Mouse (Mus musculus) kidney, adult 2 months (tissue): Measurements from ENCODE around the gene Asic5. TPM values are rescaled to one million over a fixed set of nuclear protein-coding genes. Genes with fewer than 3 reads are reported as not detected.

ENCODE experiments used
- DNase-seq: peaks from one replicate; pipeline ENCODE4 v3.0.0; 2021
- H3K27ac ChIP-seq: fragments of 200-500 bp; 2 replicates; pipeline ENCODE4 v1.5.1; 2012; ENCODE audit warnings: low read depth, low read length, control low read depth, inconsistent platforms; ENCODE audit not compliant: insufficient read depth
- H3K27me3 ChIP-seq: fragments of 200-500 bp; replicated peaks from 2 replicates; pipeline ENCODE4 v1.6.1; 2012; ENCODE audit warnings: mild to moderate bottlenecking, moderate library complexity, low read length, inconsistent platforms; ENCODE audit not compliant: control insufficient read depth, insufficient read depth
- H3K36me3 ChIP-seq: fragments of 200-500 bp; 2 replicates; pipeline ENCODE4 v1.6.1; 2012; ENCODE audit warnings: mild to moderate bottlenecking, moderate library complexity, low read length, inconsistent platforms; ENCODE audit not compliant: control insufficient read depth, insufficient read depth
- H3K4me1 ChIP-seq: fragments of 200-500 bp; 2 replicates; pipeline ENCODE4 v1.6.1; 2011; ENCODE audit warnings: low read length; ENCODE audit not compliant: control insufficient read depth, insufficient read depth
- H3K4me3 ChIP-seq: fragments of 200-500 bp; 2 replicates; pipeline ENCODE4 v1.5.1; 2011; ENCODE audit warnings: mild to moderate bottlenecking, low read depth, low read length, control low read depth; ENCODE audit not compliant: insufficient read depth
- CTCF ChIP-seq: fragments of 200-500 bp; conservative IDR thresholded peaks from 2 replicates; pipeline ENCODE4 v1.5.1; 2011; ENCODE audit warnings: low read depth, mild to moderate bottlenecking, control low read depth, low read length, moderate library complexity, mixed read lengths; ENCODE audit not compliant: insufficient read depth, insufficient read length
- POLR2A ChIP-seq: fragments of 200-500 bp; IDR thresholded peaks from one replicate; pipeline ENCODE4 v1.6.1; 2011; ENCODE audit warnings: low read depth, low read length, control low read depth
- WGBS: fragments of 180-500 bp; shearing (Covaris S2); methylation state at CpG from one replicate; pipeline ENCODE4 v1.1.7; 2018; 5-methylcytosine and 5-hydroxymethylcytosine counted together
- polyA plus RNA-seq: library from polyadenylated mRNA; depleted of rRNA; stranded (reverse); fragments of >200 nt; gene quantifications from 2 replicates; pipeline ENCODE4 v1.2.3, GENCODE M21; 2012; rRNA removed

Asic5 gene
- polyA plus RNA-seq = not detected in 2 replicates

- no peaks in the 10 kb centered on the region for H3K4me1 ChIP-seq
- no peak within 1 kb of the TSS for H3K4me3 ChIP-seq
- WGBS = 72% methylated on average over 5 of the region's 5 CpGs
- no peak within 1 kb of the TSS for H3K27ac ChIP-seq
- no peaks in the 10 kb centered on the region for H3K36me3 ChIP-seq
- TF ChIP-seq CTCF = no peak
- TF ChIP-seq POLR2A = no peak
- DNase-seq = no peak
- H3K27me3 ChIP-seq = no peaks in the 10 kb centered on the region
These were observed at the start of gene Asic5 for GRCm38 (mm10) chr3:81981990-81982389. Asic5 (plus strand) TSS chr3:81982290.

- no peak for TF ChIP-seq POLR2A
- no peak for TF ChIP-seq CTCF
- peak overlapping the region; percentile 9; the same call in 1 of the 2 replicates for H3K27ac ChIP-seq
- peaks cover 9% of the 10 kb centered on the region; the same call in 1 of the 2 replicates for H3K4me1 ChIP-seq
These were observed 48.7 kb upstream of the Asic5 start for GRCm38 (mm10) chr3:81933348-81933747.

GRCm38 (mm10) chr3:81938924-81939323, 43.2 kb upstream of the Asic5 start:
- no peak overlapping the region for H3K27ac ChIP-seq

More at GRCm38 (mm10) chr3:81933348-81933747, 48.7 kb upstream of the Asic5 start:
- H3K27me3 ChIP-seq = no peaks in the 10 kb centered on the region
- no peaks in the 10 kb centered on the region for H3K36me3 ChIP-seq
- 66% methylated on average over 4 of the region's 4 CpGs for WGBS
- H3K4me3 ChIP-seq = no peak overlapping the region
- DNase-seq = no peak

GRCm38 (mm10) chr3:81942341-81942740, 39.7 kb upstream of the Asic5 start:
- no peak for DNase-seq
- H3K27me3 ChIP-seq = no peaks in the 10 kb centered on the region
- no peak overlapping the region for H3K27ac ChIP-seq
- 93% methylated on average over 3 of the region's 3 CpGs for WGBS
- TF ChIP-seq CTCF (no peak), POLR2A (no peak)
- no peak overlapping the region for H3K4me3 ChIP-seq
- H3K36me3 ChIP-seq = peaks cover 3% of the 10 kb centered on the region; the same call in 1 of the 2 replicates
- no peaks in the 10 kb centered on the region for H3K4me1 ChIP-seq

More at GRCm38 (mm10) chr3:81938924-81939323, 43.2 kb upstream of the Asic5 start:
- Histone ChIP-seq H3K4me1 (peaks cover under 1% of the 10 kb centered on the region; the same call in 1 of the 2 replicates), H3K4me3 (no peak overlapping the region), H3K36me3 (peaks cover 2% of the 10 kb centered on the region; the same call in 1 of the 2 replicates), H3K27me3 (no peaks in the 10 kb centered on the region)
- TF ChIP-seq CTCF = no peak
- no peak for TF ChIP-seq POLR2A
- 65% methylated on average over 3 of the region's 3 CpGs for WGBS
- DNase-seq = no peak

GRCm38 (mm10) chr3:81943097-81943496, 39.0 kb upstream of the Asic5 start:
- TF ChIP-seq CTCF = no peak
- no peak for TF ChIP-seq POLR2A

GRCm38 (mm10) chr3:81944851-81945393, 37.2 kb upstream of the Asic5 start:
- Histone ChIP-seq H3K27me3 (no peaks in the 10 kb centered on the region), H3K27ac (no peak overlapping the region), H3K4me1 (no peaks in the 10 kb centered on the region), H3K4me3 (no peak overlapping the region), H3K36me3 (peaks cover 3% of the 10 kb centered on the region; the same call in 1 of the 2 replicates)
- WGBS = 92% methylated on average over 7 of the region's 7 CpGs
- TF ChIP-seq POLR2A (no peak), CTCF (no peak)
- DNase-seq = no peak

More at GRCm38 (mm10) chr3:81943097-81943496, 39.0 kb upstream of the Asic5 start:
- 93% methylated on average over 3 of the region's 3 CpGs for WGBS
- Histone ChIP-seq H3K27me3 (no peaks in the 10 kb centered on the region), H3K27ac (no peak overlapping the region), H3K4me1 (no peaks in the 10 kb centered on the region), H3K4me3 (no peak overlapping the region), H3K36me3 (peaks cover 3% of the 10 kb centered on the region; the same call in 1 of the 2 replicates)
- DNase-seq = no peak

GRCm38 (mm10) chr3:81949048-81949447, 33.0 kb upstream of the Asic5 start:
- no peak overlapping the region for H3K27ac ChIP-seq
- H3K4me1 ChIP-seq = no peaks in the 10 kb centered on the region
- H3K4me3 ChIP-seq = no peak overlapping the region
- DNase-seq = no peak
- H3K36me3 ChIP-seq = peaks cover 2% of the 10 kb centered on the region; the same call in 1 of the 2 replicates
- H3K27me3 ChIP-seq = no peaks in the 10 kb centered on the region
- WGBS = 96% methylated on average over 1 of the region's 1 CpGs
- TF ChIP-seq POLR2A (no peak), CTCF (no peak)
